Mouse (Mus musculus): ENCODE data around the gene Zfp423.

Zfp423 gene

GRCm38 (mm10) chr8:87959320-87959920, at the start of gene Zfp423:
Zfp423 (minus strand) TSS chr8:87959595.
- in situ Hi-C loops (cut with MboI, MseI), result no loop called here

GRCm38 (mm10) chr8:88006811-88007210, 47.4 kb upstream of the Zfp423 start:
- in situ Hi-C loops (cut with MboI, MseI), result no loop called here

GRCm38 (mm10) chr8:87984778-87985177, 25.4 kb upstream of the Zfp423 start:
- in situ Hi-C loops (cut with MboI, MseI), result no loop called here

- in situ Hi-C loops (cut with MboI, MseI), result no loop called here
Observed at GRCm38 (mm10) chr8:87984032-87984431, 24.6 kb upstream of the Zfp423 start.

GRCm38 (mm10) chr8:87982936-87983335, 23.5 kb upstream of the Zfp423 start:
- in situ Hi-C loops (cut with MboI, MseI), result no loop called here

GRCm38 (mm10) chr8:87975466-87975809, 16.0 kb upstream of the Zfp423 start:
- in situ Hi-C loops (cut with MboI, MseI), result no loop called here

GRCm38 (mm10) chr8:87974759-87975465, 15.5 kb upstream of the Zfp423 start:
- in situ Hi-C loops (cut with MboI, MseI), result no loop called here

- in situ Hi-C loops (cut with MboI, MseI), result no loop called here
Observed at GRCm38 (mm10) chr8:87974122-87974758, 14.8 kb upstream of the Zfp423 start.

- in situ Hi-C loops (cut with MboI, MseI), result no loop called here
Observed at GRCm38 (mm10) chr8:87967866-87968620, 8.6 kb upstream of the Zfp423 start.

GRCm38 (mm10) chr8:87967057-87967820, 7.8 kb upstream of the Zfp423 start:
- in situ Hi-C loops (cut with MboI, MseI), result no loop called here

GRCm38 (mm10) chr8:87962514-87963225, 3.3 kb upstream of the Zfp423 start:
- in situ Hi-C loops (cut with MboI, MseI), result no loop called here

- in situ Hi-C loops (cut with MboI, MseI), result no loop called here
Observed at GRCm38 (mm10) chr8:87961680-87962513, 2.5 kb upstream of the Zfp423 start.

- in situ Hi-C loops (cut with MboI, MseI), result no loop called here
Observed at GRCm38 (mm10) chr8:87961108-87961507, 1.7 kb upstream of the Zfp423 start.

- in situ Hi-C loops (cut with MboI, MseI), result no loop called here
Observed at GRCm38 (mm10) chr8:87960061-87960749, 810 bp upstream of the Zfp423 start.

- in situ Hi-C loops (cut with MboI, MseI), result no loop called here
Observed at GRCm38 (mm10) chr8:87958451-87959319, 710 bp downstream of the Zfp423 start.

GRCm38 (mm10) chr8:87957871-87958450, 1.4 kb downstream of the Zfp423 start:
- in situ Hi-C loops (cut with MboI, MseI), result no loop called here

GRCm38 (mm10) chr8:87956001-87956400, 3.4 kb downstream of the Zfp423 start:
- in situ Hi-C loops (cut with MboI, MseI), result no loop called here

- in situ Hi-C loops (cut with MboI, MseI), result no loop called here
Observed at GRCm38 (mm10) chr8:87953473-87953872, 5.9 kb downstream of the Zfp423 start.

Measured in regulatory T cell (primary cell).